Mouse (Mus musculus) neural tube, embryonic 12.5 days (tissue): ENCODE measurements around the gene Kcna6. TPM values are rescaled to one million over a fixed set of nuclear protein-coding genes. Genes with fewer than 3 reads are reported as not detected.
A peak's percentile ranks its signal among the peaks of the same experiment; 100 is the strongest.

ENCODE experiments used
- ATAC-seq: fragments of 200-750 bp; cut with Nextera tagmentation; 2 replicates; pipeline ENCODE4 v1.8.0; 2017; ENCODE audit warnings: low read depth, mild to moderate bottlenecking, moderate TSS enrichment, moderate library complexity; ENCODE audit not compliant: low FRiP score
- H3K27ac ChIP-seq: fragments of 300-500 bp; sonication (generic); 2 replicates; pipeline ENCODE4 v1.5.1; 2016
- H3K27me3 ChIP-seq: fragments of 300-500 bp; sonication (generic); replicated peaks from 2 replicates; pipeline ENCODE4 v1.6.1; 2016; ENCODE audit warnings: mild to moderate bottlenecking
- H3K36me3 ChIP-seq: fragments of 300-500 bp; sonication (generic); 2 replicates; pipeline ENCODE4 v1.6.1; 2016; ENCODE audit warnings: mild to moderate bottlenecking
- H3K4me1 ChIP-seq: fragments of 300-500 bp; sonication (generic); 2 replicates; pipeline ENCODE4 v1.6.1; 2016
- H3K4me2 ChIP-seq: fragments of 300-500 bp; sonication (generic); replicated peaks from 2 replicates; pipeline ENCODE4 v1.6.1; 2016; ENCODE audit warnings: mild to moderate bottlenecking
- H3K4me3 ChIP-seq: fragments of 300-500 bp; sonication (generic); 2 replicates; pipeline ENCODE4 v1.5.1; 2016
- H3K9ac ChIP-seq: fragments of 300-500 bp; sonication (generic); 2 replicates; pipeline ENCODE4 v1.6.1; 2016; ENCODE audit warnings: mild to moderate bottlenecking
- H3K9me3 ChIP-seq: fragments of 300-500 bp; sonication (generic); 2 replicates; pipeline ENCODE4 v1.6.1; 2016; ENCODE audit warnings: mild to moderate bottlenecking
- WGBS: fragments of 180-500 bp; shearing (Covaris S2); methylation state at CpG from one replicate; pipeline ENCODE4 v1.1.7; 2016; 5-methylcytosine and 5-hydroxymethylcytosine counted together
- polyA plus RNA-seq: library from polyadenylated mRNA; unstranded; fragments of >200 nt; fragmentation: Nextera tagmentation; extraction: Ambion mirVana; gene quantifications from 2 replicates; pipeline ENCODE4 v1.2.1, GENCODE M21; 2016

Kcna6 gene
- polyA plus RNA-seq, 1 experiment from 2014 or later = 16.9 TPM

DNA sequence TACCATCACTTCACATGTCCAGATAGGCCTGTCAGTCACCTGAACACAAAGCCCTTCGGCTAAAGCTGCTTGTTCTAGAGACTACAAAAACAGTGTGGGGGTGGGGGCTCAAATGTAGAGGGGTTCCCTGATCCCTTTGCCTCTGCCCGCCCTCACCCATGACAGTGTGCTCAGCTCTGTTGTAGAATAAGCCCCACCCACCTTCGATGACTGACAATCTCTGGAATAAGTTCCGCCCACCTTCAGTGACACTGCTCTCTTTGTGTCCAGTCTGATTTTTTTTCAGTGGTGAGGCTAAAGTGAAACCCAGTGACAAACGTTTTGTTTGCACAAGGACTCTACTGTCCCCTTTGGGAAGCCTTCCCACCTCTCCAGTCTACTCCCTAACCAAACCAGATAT, 26.1 kb upstream of the Kcna6 start:
- peaks cover 23% of the 10 kb centered on the region for H3K4me1 ChIP-seq
- H3K27ac ChIP-seq = no peak overlapping the region
- peak; percentile 34; the same call in 1 of the 2 replicates for ATAC-seq
- no peak overlapping the region for H3K4me3 ChIP-seq
- 70% methylated on average over 5 of the region's 5 CpGs for WGBS
- H3K9me3 ChIP-seq = no peaks in the 10 kb centered on the region
- no peaks in the 10 kb centered on the region for H3K27me3 ChIP-seq
- H3K4me2 ChIP-seq = no peak overlapping the region
- no peaks in the 10 kb centered on the region for H3K36me3 ChIP-seq
- H3K9ac ChIP-seq = no peak overlapping the region

GRCm38 (mm10) chr6:126764563-126765091, 24.2 kb upstream of the Kcna6 start:
- ATAC-seq = no peak
- Histone ChIP-seq H3K4me1 (peaks cover 23% of the 10 kb centered on the region), H3K9me3 (no peaks in the 10 kb centered on the region), H3K27me3 (no peaks in the 10 kb centered on the region), H3K4me3 (no peak overlapping the region), H3K27ac (no peak overlapping the region), H3K9ac (no peak overlapping the region), H3K4me2 (no peak overlapping the region), H3K36me3 (no peaks in the 10 kb centered on the region)
- WGBS = 76% methylated on average over 10 of the region's 11 CpGs

GRCm38 (mm10) chr6:126761362-126761761, 20.9 kb upstream of the Kcna6 start:
- WGBS = 84% methylated on average over 4 of the region's 4 CpGs
- no peak for ATAC-seq

DNA sequence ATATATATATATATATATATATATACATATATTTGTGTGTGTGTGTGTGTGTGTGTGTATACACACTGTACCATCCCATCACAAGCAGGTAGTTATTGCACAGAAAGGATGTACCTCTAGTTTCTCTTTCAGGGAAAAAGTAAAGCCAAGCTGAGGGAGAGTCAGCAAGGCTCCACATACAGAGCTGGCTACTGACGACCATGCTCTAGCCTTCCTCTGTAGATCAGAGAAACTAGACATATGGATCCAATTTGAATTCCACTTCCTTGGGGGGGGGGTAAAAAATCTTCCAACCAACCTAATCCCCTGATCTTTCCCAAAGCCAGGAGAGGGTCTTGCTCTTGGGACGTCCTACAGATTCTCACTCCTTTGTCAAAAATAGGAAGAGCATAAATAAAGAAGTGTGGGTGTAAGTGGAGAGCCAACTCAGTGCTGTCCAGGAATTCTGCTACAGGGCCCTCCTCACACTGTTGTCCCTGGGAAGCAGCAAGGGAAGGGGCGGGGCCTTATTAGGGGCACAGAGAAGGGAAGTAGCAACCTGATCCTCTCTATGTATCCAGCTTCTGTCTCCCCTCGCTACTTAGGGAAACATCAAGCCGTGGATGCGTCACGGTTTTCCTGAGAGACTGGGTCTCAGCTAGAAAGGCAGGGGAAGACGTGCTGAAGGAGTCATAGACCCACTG, 15.4 kb upstream of the Kcna6 start:
- no peak overlapping the region for H3K4me2 ChIP-seq
- ATAC-seq = no peak
- no peak overlapping the region for H3K9ac ChIP-seq
- peaks cover 11% of the 10 kb centered on the region for H3K4me1 ChIP-seq
- 42% methylated on average over 8 of the region's 8 CpGs for WGBS
- no peaks in the 10 kb centered on the region for H3K27me3 ChIP-seq
- no peaks in the 10 kb centered on the region for H3K9me3 ChIP-seq
- H3K36me3 ChIP-seq = no peaks in the 10 kb centered on the region
- H3K4me3 ChIP-seq = no peak overlapping the region
- no peak overlapping the region for H3K27ac ChIP-seq

More at GRCm38 (mm10) chr6:126761362-126761761, 20.9 kb upstream of the Kcna6 start:
- H3K4me1 ChIP-seq = no peaks in the 10 kb centered on the region
- H3K4me3 ChIP-seq = no peak overlapping the region
- H3K9ac ChIP-seq = no peak overlapping the region
- no peak overlapping the region for H3K27ac ChIP-seq
- no peaks in the 10 kb centered on the region for H3K27me3 ChIP-seq
- H3K36me3 ChIP-seq = no peaks in the 10 kb centered on the region
- H3K9me3 ChIP-seq = no peaks in the 10 kb centered on the region
- H3K4me2 ChIP-seq = no peak overlapping the region

DNA sequence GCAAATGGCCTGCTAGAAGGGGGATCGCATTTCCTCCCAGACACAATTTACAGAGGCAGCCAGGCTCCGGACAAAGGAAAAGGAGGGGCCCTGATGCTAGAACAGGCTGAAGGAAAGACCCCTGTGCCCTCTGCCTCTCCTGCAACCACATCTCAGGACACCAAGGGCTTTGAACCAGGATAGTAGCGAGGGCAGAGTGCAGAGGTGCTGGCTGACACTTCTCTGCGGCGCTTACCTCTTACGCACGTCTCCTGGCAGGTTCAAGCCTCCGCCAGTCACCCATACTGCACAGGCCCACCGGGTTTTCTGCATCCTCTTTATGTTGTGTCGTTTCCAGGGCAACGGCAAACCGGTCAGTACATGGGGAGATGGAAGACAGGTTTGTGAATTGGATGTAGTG, 12.0 kb upstream of the Kcna6 start:
- ATAC-seq = peak; percentile 65
- Histone ChIP-seq H3K9ac (0 out of 2 replicates have a peak overlapping the region, but pooled peaks have one; percentile 30), H3K36me3 (no peaks in the 10 kb centered on the region), H3K4me1 (peaks cover 11% of the 10 kb centered on the region), H3K9me3 (no peaks in the 10 kb centered on the region), H3K27me3 (no peaks in the 10 kb centered on the region), H3K4me2 (peak overlapping the region; percentile 40), H3K4me3 (no peak overlapping the region), H3K27ac (peak overlapping the region; percentile 38; the same call in 1 of the 2 replicates)
- 30% methylated on average over 12 of the region's 12 CpGs for WGBS

GRCm38 (mm10) chr6:126745888-126746287, 5.4 kb upstream of the Kcna6 start:
- H3K4me3 ChIP-seq = no peak overlapping the region
- no peak overlapping the region for H3K9ac ChIP-seq
- no peak overlapping the region for H3K27ac ChIP-seq
- no peaks in the 10 kb centered on the region for H3K9me3 ChIP-seq
- H3K36me3 ChIP-seq = no peaks in the 10 kb centered on the region
- H3K4me1 ChIP-seq = no peaks in the 10 kb centered on the region
- no peak overlapping the region for H3K4me2 ChIP-seq
- ATAC-seq = no peak
- no peaks in the 10 kb centered on the region; the same call in 1 of the 2 replicates for H3K27me3 ChIP-seq
- 45% methylated on average over 1 of the region's 1 CpGs for WGBS

DNA sequence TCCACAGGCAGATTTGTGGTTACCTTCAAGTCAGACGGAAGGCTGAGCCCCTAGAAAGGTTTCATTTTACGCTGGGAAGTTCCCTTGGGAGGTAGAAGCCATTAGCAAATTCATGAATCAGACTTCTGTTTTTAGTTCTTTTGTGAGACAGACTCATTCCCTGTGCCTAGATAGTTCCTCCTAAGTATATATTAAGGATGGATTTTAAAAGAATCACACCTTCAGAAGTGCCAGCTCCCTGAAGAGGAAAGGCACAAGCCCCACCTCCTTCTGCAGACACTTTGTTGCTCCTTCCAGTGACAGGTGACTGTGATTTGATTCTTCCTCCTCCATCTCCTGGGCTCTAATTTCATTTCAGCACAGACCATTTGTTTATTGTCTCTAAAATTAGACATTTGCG, 2.1 kb upstream of the Kcna6 start:
- ATAC-seq = no peak
- 48% methylated on average over 3 of the region's 3 CpGs for WGBS
- H3K4me1 ChIP-seq = peaks cover 10% of the 10 kb centered on the region; the same call in 1 of the 2 replicates
- no peak overlapping the region for H3K4me2 ChIP-seq
- no peak overlapping the region for H3K27ac ChIP-seq
- H3K36me3 ChIP-seq = no peaks in the 10 kb centered on the region
- peaks cover 29% of the 10 kb centered on the region for H3K27me3 ChIP-seq
- no peak overlapping the region for H3K4me3 ChIP-seq
- no peaks in the 10 kb centered on the region for H3K9me3 ChIP-seq
- no peak overlapping the region for H3K9ac ChIP-seq

GRCm38 (mm10) chr6:126739326-126740210, 906 bp downstream of the Kcna6 start:
- Histone ChIP-seq H3K9ac (peak overlapping the region; percentile 48), H3K4me2 (peak overlapping the region; percentile 86), H3K9me3 (no peaks in the 10 kb centered on the region), H3K4me1 (peaks cover 10% of the 10 kb centered on the region; the same call in 1 of the 2 replicates), H3K27ac (no peak overlapping the region), H3K27me3 (peaks cover 32% of the 10 kb centered on the region), H3K36me3 (no peaks in the 10 kb centered on the region), H3K4me3 (peak overlapping the region; percentile 52)
- ATAC-seq = peak; percentile 46
- under 1% methylated on average over 67 of the region's 67 CpGs for WGBS

- peaks cover 32% of the 10 kb centered on the region for H3K27me3 ChIP-seq
- no peak overlapping the region for H3K27ac ChIP-seq
- ATAC-seq = no peak
- WGBS = 76% methylated on average over 4 of the region's 4 CpGs
- no peaks in the 10 kb centered on the region for H3K36me3 ChIP-seq
- H3K4me1 ChIP-seq = peaks cover 10% of the 10 kb centered on the region; the same call in 1 of the 2 replicates
- no peaks in the 10 kb centered on the region for H3K9me3 ChIP-seq
- H3K9ac ChIP-seq = no peak overlapping the region
- H3K4me2 ChIP-seq = no peak overlapping the region
- H3K4me3 ChIP-seq = no peak overlapping the region
These were observed 3.5 kb downstream of the Kcna6 start for GRCm38 (mm10) chr6:126736996-126737395.

DNA sequence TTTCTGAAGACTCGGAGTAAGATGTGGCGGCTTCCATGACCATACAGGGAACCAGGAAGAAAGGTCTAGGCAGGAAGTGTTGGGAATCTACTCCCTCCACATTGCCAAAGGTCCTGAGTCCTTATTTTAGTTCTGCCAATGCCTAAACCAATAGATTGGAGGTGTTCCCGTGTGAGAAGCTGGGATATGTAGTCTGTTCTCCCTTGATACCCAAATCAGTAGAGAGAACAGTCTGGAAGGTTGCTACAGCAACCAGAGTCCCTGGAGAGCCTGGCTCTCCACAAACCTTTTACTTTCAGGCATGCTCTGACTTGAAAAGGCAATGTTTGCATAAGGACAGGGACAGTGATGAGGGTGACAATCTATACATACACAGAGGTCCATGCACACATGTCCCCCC, 4.7 kb downstream of the Kcna6 start:
- 71% methylated on average over 3 of the region's 3 CpGs for WGBS
- H3K4me1 ChIP-seq = peaks cover 10% of the 10 kb centered on the region; the same call in 1 of the 2 replicates
- no peaks in the 10 kb centered on the region for H3K9me3 ChIP-seq
- no peak overlapping the region for H3K27ac ChIP-seq
- H3K27me3 ChIP-seq = peaks cover 32% of the 10 kb centered on the region
- no peak overlapping the region for H3K4me3 ChIP-seq
- no peak for ATAC-seq
- H3K9ac ChIP-seq = no peak overlapping the region
- H3K36me3 ChIP-seq = no peaks in the 10 kb centered on the region
- H3K4me2 ChIP-seq = no peak overlapping the region

GRCm38 (mm10) chr6:126732645-126733044, 7.8 kb downstream of the Kcna6 start:
- ATAC-seq = no peak
- Histone ChIP-seq H3K9ac (no peak overlapping the region), H3K27ac (no peak overlapping the region), H3K36me3 (no peaks in the 10 kb centered on the region), H3K27me3 (peaks cover 3% of the 10 kb centered on the region; the same call in 1 of the 2 replicates), H3K4me3 (no peak overlapping the region), H3K4me2 (no peak overlapping the region), H3K4me1 (no peaks in the 10 kb centered on the region), H3K9me3 (no peaks in the 10 kb centered on the region)
- 75% methylated on average over 6 of the region's 6 CpGs for WGBS

DNA sequence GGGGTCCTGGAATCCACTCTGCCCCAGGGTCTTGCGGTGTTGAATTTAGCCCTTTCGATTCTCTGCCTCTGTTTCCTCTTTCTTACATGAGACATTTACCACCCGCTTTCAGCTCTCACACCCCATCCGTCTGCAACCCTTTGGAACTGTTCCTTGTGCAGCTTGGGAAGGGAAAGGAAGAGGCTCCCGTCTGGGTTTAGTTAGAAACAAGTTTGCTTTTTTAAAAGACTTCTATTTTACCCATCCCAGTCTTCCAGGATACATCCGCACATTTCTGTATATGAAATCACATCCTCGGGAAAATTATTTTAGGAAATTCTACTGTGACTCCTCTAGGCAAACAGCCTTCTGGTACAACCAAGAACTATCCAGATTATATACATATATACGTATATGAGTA, 11.7 kb downstream of the Kcna6 start:
- no peak for ATAC-seq
- H3K27ac ChIP-seq = no peak overlapping the region
- H3K4me3 ChIP-seq = no peak overlapping the region
- H3K9ac ChIP-seq = no peak overlapping the region
- WGBS = 83% methylated on average over 8 of the region's 8 CpGs
- H3K4me2 ChIP-seq = no peak overlapping the region
- H3K27me3 ChIP-seq = no peaks in the 10 kb centered on the region
- no peaks in the 10 kb centered on the region for H3K4me1 ChIP-seq
- H3K36me3 ChIP-seq = no peaks in the 10 kb centered on the region
- H3K9me3 ChIP-seq = no peaks in the 10 kb centered on the region
